Mouse (Mus musculus) CD4-positive, CD25-positive, alpha-beta regulatory T cell (primary cell): ENCODE measurements around the gene Zfp951. TPM values are rescaled to one million over a fixed set of nuclear protein-coding genes. Genes with fewer than 3 reads are reported as not detected.

ENCODE experiments used
- polyA plus RNA-seq: library from polyadenylated mRNA; unstranded; fragments of 100-300 nt; shearing (Covaris generic); gene quantifications from one replicate; pipeline ENCODE4 v1.2.1, GENCODE M21; 2017

Gene Zfp951
- polyA plus RNA-seq: 10.0 TPM

DNA sequence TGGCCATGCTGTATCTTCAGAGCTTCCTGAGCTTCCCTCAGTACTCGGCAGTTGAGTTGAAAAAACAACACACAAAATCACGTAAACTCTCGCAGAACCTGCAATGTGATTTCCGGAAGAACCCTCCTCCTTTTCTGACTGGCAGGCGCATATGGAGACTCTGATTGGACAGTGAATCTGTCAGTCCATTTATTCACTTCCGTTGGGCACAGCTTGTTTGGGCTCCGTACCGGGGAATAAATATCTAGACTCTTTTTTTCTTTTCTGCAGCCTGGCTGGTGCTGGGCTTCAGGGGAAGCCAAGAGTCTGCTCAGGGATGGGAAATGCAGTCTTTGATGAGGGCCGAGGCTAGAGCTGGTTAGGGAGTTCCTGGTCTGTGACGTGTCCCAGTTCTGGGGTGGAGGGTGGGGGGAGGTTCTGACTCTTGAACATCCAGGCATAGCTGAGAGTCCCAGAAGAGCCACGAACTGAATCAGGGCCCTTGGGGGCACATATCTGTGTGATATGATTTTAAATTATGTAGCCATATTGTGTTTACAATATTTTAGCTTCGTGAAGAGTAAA is at the start of gene Zfp951:
Gene Zfp951 (minus strand): TSS at position 109 of the 564 bp plus-strand sequence.

Other genes starting within 250 kb of the Zfp951 start
- gene Abcg3, start 122.6 kb upstream of the Zfp951 start, polyA plus RNA-seq: 30.0 TPM